Mouse (Mus musculus): ENCODE data around the gene Tmem184a. TPM values are rescaled to one million over a fixed set of nuclear protein-coding genes. Genes with fewer than 3 reads are reported as not detected.

Gene Tmem184a
- polyA plus RNA-seq, 1 experiment from 2014 or later: 197 TPM

GRCm38 (mm10) chr5:139796900-139797299 is 22.8 kb downstream of the Tmem184a start:
- no peak for TF ChIP-seq CTCF (IDR thresholded peaks at IDR 0.05; ENCODE audit: low read depth)
- H3K9ac ChIP-seq (ENCODE audit: low read depth, low read length): peak overlapping the region; percentile 35

GRCm38 (mm10) chr5:139796001-139796620 is 23.6 kb downstream of the Tmem184a start:
- Histone ChIP-seq H3K4me1 (replicated peaks; ENCODE audit: control insufficient read depth, insufficient read depth, low read length) (peaks cover 33% of the 10 kb centered on the region), H3K4me2 (replicated peaks; ENCODE audit: low read depth) (peak overlapping the region; percentile 96), H3K9ac (ENCODE audit: low read depth, low read length) (no peak overlapping the region), H3K36me3 (ENCODE audit: control insufficient read depth, insufficient read depth) (peaks cover 27% of the 10 kb centered on the region), H3K27me3 (replicated peaks; ENCODE audit: control insufficient read depth, insufficient read depth, low read length) (no peaks in the 10 kb centered on the region), H3K4me3 (ENCODE audit: low read depth, low read length) (no peak overlapping the region), H3K9me3 (ENCODE audit: control insufficient read depth) (no peaks in the 10 kb centered on the region), H3K27ac (ENCODE audit: low read depth, low read length) (peak overlapping the region; percentile 62; the same call in 1 of the 2 replicates)
- TF ChIP-seq CTCF (IDR thresholded peaks at IDR 0.05; ENCODE audit: low read depth): no peak
- ATAC-seq: no peak
- 68% methylated on average over 9 of the region's 9 CpGs for WGBS

More at GRCm38 (mm10) chr5:139796900-139797299, 22.8 kb downstream of the Tmem184a start:
- Histone ChIP-seq H3K4me3 (ENCODE audit: low read depth, low read length) (peak overlapping the region; percentile 21), H3K27me3 (replicated peaks; ENCODE audit: control insufficient read depth, insufficient read depth, low read length) (no peaks in the 10 kb centered on the region), H3K4me2 (replicated peaks; ENCODE audit: low read depth) (peak overlapping the region; percentile 96), H3K27ac (ENCODE audit: low read depth, low read length) (peak overlapping the region; percentile 76), H3K9me3 (ENCODE audit: control insufficient read depth) (no peaks in the 10 kb centered on the region), H3K4me1 (replicated peaks; ENCODE audit: control insufficient read depth, insufficient read depth, low read length) (peaks cover 33% of the 10 kb centered on the region), H3K36me3 (ENCODE audit: control insufficient read depth, insufficient read depth) (peaks cover 35% of the 10 kb centered on the region)
- peak; percentile 37 for ATAC-seq
- WGBS: 6% methylated on average over 13 of the region's 13 CpGs

- no peaks in the 10 kb centered on the region for H3K27me3 ChIP-seq (replicated peaks; ENCODE audit: control insufficient read depth, insufficient read depth, low read length)
- whole genome bisulfite sequencing: 59% methylated on average over 10 of the region's 10 CpGs
Observed at GRCm38 (mm10) chr5:139794938-139795337, 24.8 kb downstream of the Tmem184a start.

GRCm38 (mm10) chr5:139794137-139794536 is 25.6 kb downstream of the Tmem184a start:
- Histone ChIP-seq H3K4me3 (ENCODE audit: low read depth, low read length) (peak overlapping the region; percentile 65), H3K27ac (ENCODE audit: low read depth, low read length) (peak overlapping the region; percentile 99), H3K4me1 (replicated peaks; ENCODE audit: control insufficient read depth, insufficient read depth, low read length) (peaks cover 33% of the 10 kb centered on the region), H3K36me3 (ENCODE audit: control insufficient read depth, insufficient read depth) (peaks cover 7% of the 10 kb centered on the region; the same call in 1 of the 2 replicates), H3K9ac (ENCODE audit: low read depth, low read length) (peak overlapping the region; percentile 17; the same call in 1 of the 2 replicates), H3K4me2 (replicated peaks; ENCODE audit: low read depth) (peak overlapping the region; percentile 96), H3K9me3 (ENCODE audit: control insufficient read depth) (no peaks in the 10 kb centered on the region), H3K27me3 (replicated peaks; ENCODE audit: control insufficient read depth, insufficient read depth, low read length) (no peaks in the 10 kb centered on the region)
- WGBS: 75% methylated on average over 5 of the region's 5 CpGs
- no peak for ATAC-seq
- TF ChIP-seq CTCF (IDR thresholded peaks at IDR 0.05; ENCODE audit: low read depth): no peak

More at GRCm38 (mm10) chr5:139794938-139795337, 24.8 kb downstream of the Tmem184a start:
- no peak for TF ChIP-seq CTCF (IDR thresholded peaks at IDR 0.05; ENCODE audit: low read depth)
- no peak overlapping the region for H3K9ac ChIP-seq (ENCODE audit: low read depth, low read length)
- H3K27ac ChIP-seq (ENCODE audit: low read depth, low read length): no peak overlapping the region
- H3K4me1 ChIP-seq (replicated peaks; ENCODE audit: control insufficient read depth, insufficient read depth, low read length): peaks cover 33% of the 10 kb centered on the region
- no peaks in the 10 kb centered on the region for H3K9me3 ChIP-seq (ENCODE audit: control insufficient read depth)
- peak overlapping the region; percentile 96 for H3K4me2 ChIP-seq (replicated peaks; ENCODE audit: low read depth)
- ATAC-seq: no peak
- H3K36me3 ChIP-seq (ENCODE audit: control insufficient read depth, insufficient read depth): peaks cover 15% of the 10 kb centered on the region
- no peak overlapping the region for H3K4me3 ChIP-seq (ENCODE audit: low read depth, low read length)

- H3K4me3 ChIP-seq (ENCODE audit: low read depth, low read length): peak overlapping the region; percentile 65
- peak overlapping the region; percentile 84 for H3K9ac ChIP-seq (ENCODE audit: low read depth, low read length)
- WGBS: 11% methylated on average over 11 of the region's 11 CpGs
- peaks cover 4% of the 10 kb centered on the region; the same call in 1 of the 2 replicates for H3K36me3 ChIP-seq (ENCODE audit: control insufficient read depth, insufficient read depth)
- H3K4me1 ChIP-seq (replicated peaks; ENCODE audit: control insufficient read depth, insufficient read depth, low read length): peaks cover 33% of the 10 kb centered on the region
- peak overlapping the region; percentile 96 for H3K4me2 ChIP-seq (replicated peaks; ENCODE audit: low read depth)
- peak overlapping the region; percentile 99 for H3K27ac ChIP-seq (ENCODE audit: low read depth, low read length)
- H3K27me3 ChIP-seq (replicated peaks; ENCODE audit: control insufficient read depth, insufficient read depth, low read length): no peaks in the 10 kb centered on the region
- no peak for TF ChIP-seq CTCF (IDR thresholded peaks at IDR 0.05; ENCODE audit: low read depth)
- ATAC-seq: peak; percentile 56
- H3K9me3 ChIP-seq (ENCODE audit: control insufficient read depth): no peaks in the 10 kb centered on the region
Observed at GRCm38 (mm10) chr5:139793338-139794089, 26.2 kb downstream of the Tmem184a start.

- Histone ChIP-seq H3K4me1 (replicated peaks; ENCODE audit: control insufficient read depth, insufficient read depth, low read length) (peaks cover 31% of the 10 kb centered on the region), H3K9me3 (ENCODE audit: control insufficient read depth) (no peaks in the 10 kb centered on the region), H3K27me3 (replicated peaks; ENCODE audit: control insufficient read depth, insufficient read depth, low read length) (no peaks in the 10 kb centered on the region), H3K4me3 (ENCODE audit: low read depth, low read length) (peak overlapping the region; percentile 65), H3K4me2 (replicated peaks; ENCODE audit: low read depth) (peak overlapping the region; percentile 96), H3K27ac (ENCODE audit: low read depth, low read length) (peak overlapping the region; percentile 99), H3K9ac (ENCODE audit: low read depth, low read length) (peak overlapping the region; percentile 84), H3K36me3 (ENCODE audit: control insufficient read depth, insufficient read depth) (peaks cover 4% of the 10 kb centered on the region; the same call in 1 of the 2 replicates)
- ATAC-seq: no peak
- TF ChIP-seq CTCF (IDR thresholded peaks at IDR 0.05; ENCODE audit: low read depth): no peak
- 8% methylated on average over 3 of the region's 3 CpGs for WGBS
Observed at GRCm38 (mm10) chr5:139792966-139793337, 26.8 kb downstream of the Tmem184a start.

All from intestine, postnatal 0 days (tissue).